Mouse (Mus musculus): Measurements from ENCODE around the gene Srek1. TPM values are rescaled to one million over a fixed set of nuclear protein-coding genes. Genes with fewer than 3 reads are reported as not detected.
A peak's percentile ranks its signal among the peaks of the same experiment; 100 is the strongest.

Gene Srek1
- 10 to 100 TPM; 34.1 to 34.2 TPM for total RNA-seq (2021)

GRCm38 (mm10) chr13:103774119-103774757 is at the start of gene Srek1:
Srek1 (minus strand) TSS chr13:103774608.
- intact Hi-C loops (cut with DNase I), result no loop called here
- peak; percentile 95 to 96 for DNase-seq

GRCm38 (mm10) chr13:103822270-103822669 is 47.9 kb upstream of the Srek1 start:
- intact Hi-C loops (cut with DNase I), result no loop called here
- no peak for DNase-seq

- intact Hi-C loops (cut with DNase I), result no loop called here
- DNase-seq, result no peak
These were observed 45.0 kb upstream of the Srek1 start for GRCm38 (mm10) chr13:103819377-103819776.

- intact Hi-C loops (cut with DNase I), result no loop called here
- DNase-seq, result no peak
These were observed 43.5 kb upstream of the Srek1 start for GRCm38 (mm10) chr13:103817935-103818334.

GRCm38 (mm10) chr13:103807464-103807863 is 33.1 kb upstream of the Srek1 start:
- intact Hi-C loops (cut with DNase I), result no loop called here
- no peak for DNase-seq

- intact Hi-C loops (cut with DNase I), result no loop called here
- peak; percentile 16 to 32 for DNase-seq
These were observed 31.9 kb upstream of the Srek1 start for GRCm38 (mm10) chr13:103806210-103806851.

- intact Hi-C loops (cut with DNase I), result no loop called here
- DNase-seq, result no peak
These were observed 29.3 kb upstream of the Srek1 start for GRCm38 (mm10) chr13:103803721-103804120.

GRCm38 (mm10) chr13:103801021-103801420 is 26.6 kb upstream of the Srek1 start:
- intact Hi-C loops (cut with DNase I), result no loop called here
- no peak for DNase-seq

GRCm38 (mm10) chr13:103794688-103795543 is 20.5 kb upstream of the Srek1 start:
- DNase-seq, result no peak
- intact Hi-C loops (cut with DNase I), result no loop called here

GRCm38 (mm10) chr13:103779922-103780585 is 5.6 kb upstream of the Srek1 start:
- intact Hi-C loops (cut with DNase I), result loop anchor here (1.0 kb wide), 1 partner anchor 77 kb away; no protein-coding TSS in a partner anchor
- peak; percentile 28 to 69 for DNase-seq

- intact Hi-C loops (cut with DNase I), result no loop called here
These were observed 2.7 kb upstream of the Srek1 start for GRCm38 (mm10) chr13:103777126-103777525.

GRCm38 (mm10) chr13:103773407-103774118 is 845 bp downstream of the Srek1 start:
- intact Hi-C loops (cut with DNase I), result loop anchor here (2.0 kb wide), 1 partner anchor 147 kb away; the partner anchor contains the start of gene Erbin
- no peak for DNase-seq

More at GRCm38 (mm10) chr13:103777126-103777525, 2.7 kb upstream of the Srek1 start:
- no peak for DNase-seq

- intact Hi-C loops (cut with DNase I), result loop anchor here (2.0 kb wide), 1 partner anchor 148 kb away; the partner anchor contains the start of gene Erbin
- DNase-seq, result no peak
These were observed 1.5 kb downstream of the Srek1 start for GRCm38 (mm10) chr13:103772917-103773316.

GRCm38 (mm10) chr13:103770821-103771220 is 3.6 kb downstream of the Srek1 start:
- intact Hi-C loops (cut with DNase I), result no loop called here
- DNase-seq, result no peak

GRCm38 (mm10) chr13:103767935-103768334 is 6.5 kb downstream of the Srek1 start:
- DNase-seq, result no peak
- intact Hi-C loops (cut with DNase I), result no loop called here

GRCm38 (mm10) chr13:103763640-103764039 is 10.8 kb downstream of the Srek1 start:
- intact Hi-C loops (cut with DNase I), result no loop called here
- DNase-seq, result no peak

- no peak for DNase-seq
These were observed 12.4 kb downstream of the Srek1 start for GRCm38 (mm10) chr13:103761971-103762370.

GRCm38 (mm10) chr13:103751421-103751820 is 23.0 kb downstream of the Srek1 start:
- intact Hi-C loops (cut with DNase I), result loop anchor here (5.0 kb wide), 1 partner anchor 49 kb away; no protein-coding TSS in a partner anchor
- peak; percentile 23 to 51 for DNase-seq

More at GRCm38 (mm10) chr13:103761971-103762370, 12.4 kb downstream of the Srek1 start:
- intact Hi-C loops (cut with DNase I), result no loop called here

- DNase-seq, result no peak
- intact Hi-C loops (cut with DNase I), result no loop called here
These were observed 28.7 kb downstream of the Srek1 start for GRCm38 (mm10) chr13:103745688-103746087.

- intact Hi-C loops (cut with DNase I), result no loop called here
- DNase-seq, result no peak
These were observed 29.2 kb downstream of the Srek1 start for GRCm38 (mm10) chr13:103745160-103745559.

Measured in heart, postnatal 10 days (tissue).